Mouse (Mus musculus) cerebellum, adult 9-10 months (tissue): ENCODE results near the gene Oma1.
A peak's percentile ranks its signal among the peaks of the same experiment; 100 is the strongest.

Experiments
- DNase-seq: peaks from one replicate; pipeline ENCODE4 v3.0.0; 2022

Oma1 gene

DNA sequence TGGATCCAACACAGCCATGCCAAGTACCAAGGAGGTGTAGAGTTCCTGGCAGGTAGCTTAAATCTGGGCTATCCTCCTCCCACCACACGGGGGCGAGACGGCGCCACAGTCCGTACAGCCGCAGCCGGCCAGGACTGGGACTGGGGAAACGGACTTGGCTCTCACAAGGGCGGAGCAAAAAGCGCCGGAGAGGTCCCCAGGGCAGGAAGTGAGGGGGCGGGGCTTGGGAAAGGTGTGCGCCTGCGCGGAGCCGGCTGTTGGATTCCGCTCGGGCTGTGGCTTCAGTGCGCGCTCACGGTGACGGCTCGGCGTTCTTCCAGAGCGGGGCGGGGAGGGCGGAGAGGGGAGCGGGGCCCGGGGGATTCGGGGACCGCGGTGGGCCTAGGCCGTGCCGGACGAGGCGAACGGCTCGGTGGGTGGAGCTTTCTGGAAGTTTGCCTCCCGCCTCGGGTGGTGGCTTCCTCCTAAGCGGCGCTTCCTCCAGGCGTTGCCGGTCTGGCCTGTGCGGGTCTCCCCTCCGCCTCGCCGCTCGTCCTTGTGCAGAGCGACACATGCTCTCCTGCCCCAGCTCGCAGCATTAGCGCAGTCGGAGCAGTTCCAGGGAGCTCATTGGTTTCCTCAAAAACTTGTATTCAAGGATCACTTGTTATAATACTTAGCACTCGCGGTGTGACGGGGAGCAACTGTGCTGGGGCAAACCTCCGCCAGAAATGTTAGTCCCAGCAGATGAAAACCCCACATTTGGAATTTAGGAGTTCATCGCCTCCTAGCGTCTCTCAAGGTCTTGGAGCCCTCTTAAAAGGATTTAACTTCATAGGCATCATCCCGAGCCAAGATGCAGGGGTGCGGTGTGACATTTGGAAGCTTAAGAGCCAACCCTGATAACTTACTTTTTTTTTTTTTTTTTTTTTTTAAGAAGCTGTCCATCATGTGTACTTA, at the start of gene Oma1:
Oma1 (plus strand) TSS at position 226 of the 939 bp plus-strand sequence.
- peak; percentile 98 for DNase-seq

- DNase-seq, result no peak
Observed at GRCm38 (mm10) chr4:103263812-103264396, 49.7 kb upstream of the Oma1 start.

DNA sequence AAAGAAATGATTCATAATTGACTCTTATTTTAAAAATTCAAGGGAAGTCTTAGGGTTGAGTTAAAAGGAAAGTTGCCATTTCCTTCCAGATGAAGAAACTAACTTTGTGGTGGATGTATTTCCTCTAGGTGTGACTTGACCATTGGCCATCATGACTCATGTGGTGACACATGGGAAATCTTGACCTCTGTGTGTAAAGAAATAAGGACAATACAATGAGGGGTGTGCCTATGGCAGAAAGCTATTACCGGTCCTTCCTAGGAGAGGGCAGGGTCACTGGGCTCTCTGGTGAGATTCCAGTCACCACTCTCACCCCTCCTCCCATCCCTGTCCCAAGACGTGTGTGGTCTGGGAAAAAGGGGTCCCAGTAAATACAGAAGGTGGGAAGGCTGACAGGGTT, 48.4 kb upstream of the Oma1 start:
- DNase-seq, result no peak

DNA sequence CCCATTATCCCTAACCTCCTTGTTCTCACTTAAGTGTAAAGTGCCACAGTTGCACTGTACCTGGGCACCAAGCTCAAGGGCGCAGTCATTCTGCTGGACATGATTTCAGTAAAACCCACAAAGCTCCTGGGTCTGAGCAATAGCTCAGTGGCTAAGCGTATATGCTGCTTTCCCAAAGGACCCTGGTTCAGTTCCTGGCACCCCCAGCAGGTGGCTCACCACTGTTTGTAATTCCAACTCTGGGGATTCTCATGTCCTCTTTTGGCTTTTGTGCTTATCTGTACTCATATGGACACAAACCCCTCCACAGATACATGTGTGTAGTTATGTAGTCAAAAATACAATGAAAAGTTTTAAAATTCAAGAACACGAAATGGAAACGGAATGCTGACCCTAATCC, 44.3 kb upstream of the Oma1 start:
- no peak for DNase-seq

DNA sequence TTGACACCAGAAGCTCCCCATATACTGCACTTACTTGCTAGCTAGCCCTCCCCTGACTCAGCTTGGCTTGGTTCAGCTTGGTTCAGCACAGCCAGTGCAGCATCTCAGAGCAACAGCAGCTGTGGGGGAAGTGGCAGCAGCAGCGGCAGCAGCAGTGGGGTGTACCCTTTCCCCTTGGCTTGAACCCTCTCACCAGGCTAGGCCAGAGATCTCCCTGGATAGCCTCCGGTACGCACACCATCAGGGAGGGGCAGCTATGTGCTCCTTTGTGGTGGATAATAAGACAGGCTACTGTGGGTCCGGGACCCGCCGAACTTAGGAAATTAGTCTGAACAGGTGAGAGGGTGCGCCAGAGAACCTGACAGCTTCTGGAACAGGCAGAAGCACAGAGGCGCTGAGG, 40.6 kb upstream of the Oma1 start:
- no peak for DNase-seq

GRCm38 (mm10) chr4:103288342-103288741, 25.3 kb upstream of the Oma1 start:
- no peak for DNase-seq

DNA sequence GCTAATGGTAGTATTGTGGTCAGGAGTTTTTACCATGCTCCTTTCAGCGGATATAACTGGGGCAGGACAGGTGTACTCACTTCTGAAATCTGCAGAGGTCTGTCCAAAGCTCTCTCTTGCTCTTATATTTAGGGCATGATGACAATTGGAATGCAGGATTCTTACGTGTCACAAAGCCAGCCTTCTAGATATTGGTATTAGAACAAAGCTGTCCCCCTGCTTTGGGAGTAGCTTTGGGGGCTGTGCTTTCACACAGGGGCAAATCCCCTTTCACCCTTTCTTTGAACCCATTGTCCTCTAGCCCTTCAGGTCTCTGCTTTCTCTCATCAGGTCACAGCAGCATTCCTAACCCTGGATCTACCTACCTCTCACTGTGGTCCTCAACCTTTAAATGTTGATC, 22.8 kb upstream of the Oma1 start, which contains the start of gene 4921539E11Rik:
4921539E11Rik (minus strand) TSS at position 101 of the 400 bp plus-strand sequence.
- no peak for DNase-seq

DNA sequence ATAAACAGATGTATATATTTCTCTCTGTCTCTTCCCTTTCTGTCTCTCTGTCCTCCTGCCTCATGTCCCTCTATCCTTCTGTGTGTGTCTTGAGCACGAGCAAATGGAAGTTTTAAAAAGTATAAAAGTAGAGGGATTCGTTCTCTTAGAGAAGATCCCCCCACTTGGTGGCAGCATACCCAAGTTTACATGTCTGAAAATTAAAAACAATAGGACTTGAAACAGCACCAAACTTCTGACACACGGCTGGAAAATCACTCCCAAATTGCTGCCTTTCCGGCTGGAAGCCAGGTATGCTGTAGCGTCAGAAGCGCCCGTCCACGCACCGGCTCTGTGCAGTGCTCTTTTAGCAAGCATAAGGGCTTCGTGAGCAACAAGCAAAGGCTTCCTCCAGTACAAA, 14.3 kb upstream of the Oma1 start:
- DNase-seq, result no peak

DNA sequence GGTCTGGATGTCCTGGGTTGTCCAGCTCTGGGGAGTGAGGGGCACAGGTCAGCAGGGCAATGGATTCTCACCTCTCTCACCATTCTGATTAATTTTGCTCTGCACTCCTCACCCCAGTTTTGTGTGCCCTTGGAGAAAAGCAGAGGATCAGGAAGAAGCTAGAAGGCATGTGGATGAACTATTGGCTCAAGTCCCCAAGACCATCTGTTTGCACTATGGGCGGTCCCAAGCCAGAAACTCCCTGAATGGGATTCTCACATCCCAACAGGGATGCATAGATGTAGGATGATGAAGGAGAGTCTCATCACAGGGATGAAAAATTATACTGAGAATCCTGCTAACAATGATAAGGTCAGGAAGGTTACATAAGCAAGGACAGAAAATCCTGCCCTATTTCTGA, 9.8 kb upstream of the Oma1 start:
- DNase-seq, result peak; percentile 81

GRCm38 (mm10) chr4:103314526-103314910, 906 bp downstream of the Oma1 start:
- no peak for DNase-seq

DNA sequence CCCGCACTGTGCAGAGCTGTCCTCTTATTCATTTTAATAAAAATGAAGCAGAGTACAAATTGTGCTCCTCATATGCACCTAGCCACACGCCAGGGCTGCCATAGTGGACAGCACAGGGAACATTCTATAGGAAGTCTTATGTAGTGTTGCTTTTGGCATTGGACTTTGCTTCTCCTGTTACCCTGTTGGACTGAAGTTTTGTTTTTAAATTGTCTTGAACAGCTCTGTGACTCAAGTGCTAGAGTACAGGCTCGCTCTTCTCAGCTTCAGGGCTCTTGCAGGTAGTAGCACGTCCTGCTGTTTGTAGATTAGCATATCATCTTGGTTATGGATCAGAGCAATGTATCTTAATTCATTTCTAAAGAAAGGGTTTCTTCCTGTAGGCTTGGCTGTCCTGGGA, 2.2 kb downstream of the Oma1 start:
- DNase-seq, result no peak

- no peak for DNase-seq
Observed at GRCm38 (mm10) chr4:103321461-103321860, 7.8 kb downstream of the Oma1 start.

- no peak for DNase-seq
Observed at GRCm38 (mm10) chr4:103324688-103325451, 11.3 kb downstream of the Oma1 start.

- no peak for DNase-seq
Observed at GRCm38 (mm10) chr4:103326994-103327393, 13.4 kb downstream of the Oma1 start.

DNA sequence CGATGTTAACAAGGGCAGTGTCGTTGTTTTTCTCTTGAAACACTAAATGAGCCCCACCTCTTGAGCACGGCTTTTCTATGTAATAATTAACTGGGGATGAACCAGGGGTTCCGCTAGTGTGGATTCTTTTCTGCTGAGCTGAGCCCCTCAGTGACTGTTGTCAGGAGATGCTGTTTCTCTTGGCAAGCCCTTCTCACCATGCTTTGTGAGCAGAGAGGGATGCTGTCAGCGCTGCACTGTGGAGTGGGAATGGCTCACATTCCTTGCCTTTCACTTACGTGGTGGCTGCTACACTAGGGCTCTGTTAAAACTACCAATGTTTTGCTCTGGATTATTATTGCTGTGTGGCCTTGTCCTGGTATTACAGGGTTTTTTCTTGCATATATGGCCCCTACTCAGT, 15.7 kb downstream of the Oma1 start:
- no peak for DNase-seq

GRCm38 (mm10) chr4:103335134-103335533, 21.5 kb downstream of the Oma1 start:
- no peak for DNase-seq

DNA sequence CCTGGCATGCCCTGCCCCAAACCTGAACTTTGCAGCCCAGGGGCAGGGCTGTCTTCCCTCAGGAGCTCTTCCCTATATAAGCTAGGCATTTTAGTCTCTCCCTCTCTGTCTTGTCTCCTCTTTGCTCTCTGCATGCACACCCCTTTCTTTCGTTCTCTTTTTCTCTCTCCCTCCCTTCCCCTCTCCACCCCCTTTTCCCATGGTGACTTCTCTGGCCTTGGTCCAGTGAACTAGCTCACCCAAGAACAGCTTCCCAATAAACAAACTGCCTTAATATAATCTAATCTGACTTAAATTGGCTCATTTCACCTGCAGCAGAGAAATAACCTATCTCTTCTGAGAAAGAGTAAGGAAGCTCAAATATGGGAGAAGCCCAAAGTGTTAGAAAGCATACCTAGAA, 27.1 kb downstream of the Oma1 start:
- DNase-seq, result no peak

GRCm38 (mm10) chr4:103341620-103342019, 28.0 kb downstream of the Oma1 start:
- DNase-seq, result no peak

- DNase-seq, result peak; percentile 75
Observed at GRCm38 (mm10) chr4:103346058-103346457, 32.4 kb downstream of the Oma1 start.

GRCm38 (mm10) chr4:103346849-103347248, 33.2 kb downstream of the Oma1 start:
- no peak for DNase-seq

DNA sequence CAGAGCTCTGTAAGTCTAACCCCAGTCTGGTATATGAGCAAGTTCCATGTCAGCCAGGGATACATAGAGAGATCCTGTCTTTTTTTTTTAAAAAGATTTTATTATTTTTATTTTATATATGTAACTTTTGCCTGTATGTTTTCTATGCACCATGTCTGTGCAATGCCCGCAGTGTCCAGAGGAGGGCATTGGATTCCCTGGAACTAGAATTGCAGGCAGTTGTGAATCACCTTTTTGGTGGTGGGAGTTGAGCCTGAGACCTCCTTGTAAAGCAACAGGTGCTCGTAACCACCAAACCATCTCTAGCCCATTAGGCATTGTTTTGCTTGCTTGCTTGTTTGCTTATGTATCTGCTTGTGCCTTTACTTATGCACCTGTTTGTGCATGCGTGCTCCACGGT, 35.6 kb downstream of the Oma1 start:
- DNase-seq, result no peak

GRCm38 (mm10) chr4:103352926-103353325, 39.3 kb downstream of the Oma1 start:
- DNase-seq, result no peak

DNA sequence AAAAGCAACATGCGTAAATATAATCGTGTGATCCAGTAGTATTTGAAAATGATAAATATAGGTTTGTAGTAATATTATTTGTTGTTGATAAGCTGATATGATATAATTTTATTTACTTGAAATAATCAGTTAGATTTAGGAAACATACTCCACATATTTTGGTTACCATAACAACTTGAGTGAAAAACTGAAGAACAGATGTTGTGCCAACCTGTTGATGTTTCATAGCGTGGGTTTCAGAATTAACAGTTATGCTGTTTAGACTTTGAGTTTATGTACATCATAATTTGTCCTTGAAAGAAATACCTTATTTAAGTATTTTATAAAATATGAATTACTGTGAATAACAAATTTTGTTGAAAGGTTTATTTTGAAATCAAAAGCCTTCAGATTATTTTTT, 43.8 kb downstream of the Oma1 start:
- no peak for DNase-seq
